Mouse (Mus musculus): ENCODE data around the gene Gm26661.

DNA sequence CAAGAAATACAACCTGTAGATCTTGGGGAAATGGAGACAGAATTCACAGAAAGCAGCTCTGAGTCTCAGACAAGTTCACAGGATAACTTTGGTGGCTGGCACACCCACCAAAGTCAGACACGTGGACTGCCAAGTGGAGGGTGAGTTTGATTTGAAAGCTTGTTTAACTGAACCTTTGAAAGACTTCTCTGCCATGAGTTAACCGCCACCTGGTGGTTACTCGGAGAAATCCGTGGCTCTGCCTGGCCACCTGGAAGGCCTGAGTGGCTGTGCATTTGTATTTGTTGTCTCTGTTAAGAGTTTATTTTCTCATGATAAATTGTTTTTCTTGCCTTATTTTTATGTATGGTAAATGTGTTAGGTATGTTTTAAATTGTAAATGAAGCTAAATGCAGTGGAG, 10.4 kb downstream of the Gm26661 start:
- TF ChIP-seq CTCF (IDR thresholded peaks at IDR 0.05; ENCODE audit: low read depth) (peak; percentile 59), EP300 (IDR thresholded peaks at IDR 0.05; ENCODE audit: low read depth) (no peak)

All from liver, postnatal 0 days (tissue).